Mouse (Mus musculus) kidney, adult 11 months (tissue): ENCODE results near the gene Cirbp.
A peak's percentile ranks its signal among the peaks of the same experiment; 100 is the strongest.
"Not testable (repeated sequence)": the region's sequence is repeated elsewhere in the genome, so short reads cannot be mapped to it uniquely, and the experiment has no call there.

Source experiments
- DNase-seq: peaks from one replicate; pipeline ENCODE4 v3.0.0; 2022

The Cirbp gene

DNA sequence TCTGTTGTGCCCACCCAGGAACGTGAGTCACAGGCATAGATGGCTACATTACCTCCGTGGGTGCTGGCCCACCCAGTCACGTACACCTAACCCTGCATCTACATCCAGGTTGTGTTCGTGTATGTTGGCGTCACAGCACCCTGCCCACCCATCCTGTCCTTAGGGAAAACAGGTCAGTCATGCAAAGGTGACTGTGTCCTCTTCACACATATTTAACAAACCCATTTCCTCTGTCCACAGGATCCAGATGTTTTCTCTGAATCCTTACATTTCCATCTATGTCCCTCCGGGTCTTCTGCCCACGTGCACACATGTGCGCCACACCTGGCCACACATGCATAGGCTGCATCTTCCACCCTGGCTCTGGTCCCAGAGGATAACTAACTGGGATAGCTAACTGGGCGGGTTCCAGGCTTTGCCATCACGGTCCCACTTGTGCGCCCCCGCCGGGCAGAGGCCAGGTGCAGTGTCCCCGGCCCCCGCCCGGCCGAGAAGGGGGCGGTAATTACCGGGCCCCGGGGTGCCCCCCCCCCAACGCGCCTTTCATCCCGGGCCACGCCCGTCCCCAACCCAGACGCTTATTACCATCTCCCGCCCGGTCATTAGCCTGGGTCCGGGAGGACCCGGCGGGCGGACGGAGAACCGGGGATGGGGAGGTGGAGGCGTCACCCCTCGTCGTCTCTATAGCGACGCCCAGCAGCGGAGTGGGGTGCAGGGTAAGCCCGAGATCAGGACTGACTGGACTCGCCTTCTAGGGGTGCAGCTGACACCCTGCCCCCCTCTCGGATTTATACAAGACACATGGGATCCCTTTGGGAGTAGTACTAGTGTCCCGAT, 1.4 kb upstream of the Cirbp start:
- peak; percentile 55 for DNase-seq

DNA sequence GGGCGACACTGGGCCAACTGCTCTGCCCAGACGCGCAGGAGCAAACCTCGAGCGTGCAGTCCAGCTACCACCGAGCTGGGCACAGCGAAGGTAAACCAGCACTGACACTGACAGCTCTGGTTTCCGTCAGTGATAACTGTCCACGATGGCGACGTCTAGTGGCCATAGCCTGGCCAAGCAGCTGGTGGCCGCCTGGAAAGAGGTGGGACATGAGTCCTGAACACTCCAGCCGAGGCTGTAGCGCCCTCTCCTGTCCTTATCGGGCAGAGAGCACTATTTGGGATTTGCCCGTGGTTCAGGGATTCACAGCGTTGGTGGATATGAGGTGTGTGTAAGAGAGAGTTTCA, 814 bp upstream of the Cirbp start:
- peak; percentile 97 for DNase-seq

DNA sequence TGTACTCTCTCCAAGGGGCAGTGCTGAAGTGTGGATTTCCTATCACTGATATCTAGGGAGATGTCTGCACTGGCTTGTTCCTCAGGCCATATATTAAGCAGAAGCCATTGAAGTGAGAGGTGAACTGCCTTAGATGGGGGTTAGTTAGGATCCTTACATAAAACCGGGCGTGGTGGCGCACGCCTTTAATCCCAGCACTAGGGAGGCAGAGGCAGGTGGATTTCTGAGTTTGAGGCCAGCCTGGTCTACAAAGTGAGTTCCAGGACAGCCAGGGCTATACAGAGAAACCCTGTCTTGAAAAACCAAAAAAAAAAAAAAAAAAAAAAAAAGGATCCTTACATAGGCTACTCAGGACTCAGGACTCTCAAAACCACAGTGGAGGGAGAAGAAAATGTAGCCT, 351 bp downstream of the Cirbp start:
- DNase-seq: not testable (repeated sequence)

DNA sequence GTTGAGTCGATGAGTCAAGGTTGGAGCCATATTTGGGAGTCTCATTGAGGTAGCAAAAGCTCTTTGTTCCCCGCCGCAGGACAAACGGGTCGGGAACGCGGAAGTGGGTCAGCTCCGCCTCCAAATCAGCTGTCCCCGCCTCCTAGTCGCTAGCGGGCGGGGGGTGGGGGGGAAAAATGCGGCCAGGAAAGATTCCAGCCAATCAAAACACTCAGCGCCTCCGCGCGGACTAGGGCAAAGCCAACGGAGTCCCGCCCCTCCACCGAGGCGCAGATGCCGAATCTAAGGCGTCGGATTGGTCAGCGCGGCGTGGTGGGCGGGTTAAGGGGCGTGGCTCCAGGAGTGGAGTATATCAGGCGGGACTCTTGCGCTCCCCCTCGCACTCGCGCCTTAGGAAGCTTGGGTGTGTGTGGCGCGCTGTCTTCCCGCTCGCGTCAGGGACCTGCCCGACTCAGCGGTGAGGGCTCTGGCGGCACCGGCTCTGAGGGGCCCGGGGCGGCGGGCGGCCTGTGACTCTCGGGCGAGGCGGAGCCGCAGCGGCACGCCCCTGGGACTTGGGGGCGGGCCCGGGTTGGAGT, 1.8 kb downstream of the Cirbp start:
- peak; percentile 97 for DNase-seq

DNA sequence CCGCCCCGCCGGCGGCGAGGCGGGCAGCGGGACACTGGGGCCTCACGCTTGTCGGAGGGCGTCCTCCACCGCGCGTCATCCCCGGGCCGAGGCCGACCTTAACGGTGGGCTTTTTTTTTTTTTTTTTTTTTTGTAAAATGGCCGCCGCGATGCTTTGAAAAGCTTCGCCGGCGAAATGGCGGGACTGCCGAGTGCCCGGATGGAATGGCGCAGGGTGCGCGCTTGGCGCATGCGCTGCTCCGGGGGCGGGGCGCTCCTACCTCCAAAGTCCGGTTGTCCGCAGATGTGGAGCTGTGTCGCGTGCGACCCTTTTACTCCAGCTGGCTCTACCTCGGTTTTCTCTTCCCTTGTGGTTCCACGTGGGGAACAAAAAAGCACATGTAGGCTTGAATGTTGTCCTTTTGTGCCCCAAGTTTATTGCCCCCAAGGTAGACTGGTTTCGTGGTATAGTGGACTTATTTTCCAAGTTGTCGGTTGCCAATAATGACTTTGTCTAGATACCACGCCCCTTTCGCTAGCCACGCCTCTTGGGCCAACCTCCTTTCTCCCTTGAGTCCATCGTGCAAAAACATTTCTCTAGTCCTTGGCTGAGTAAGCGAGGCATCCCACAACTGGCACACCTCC, 2.4 kb downstream of the Cirbp start:
- DNase-seq: peak; percentile 93

DNA sequence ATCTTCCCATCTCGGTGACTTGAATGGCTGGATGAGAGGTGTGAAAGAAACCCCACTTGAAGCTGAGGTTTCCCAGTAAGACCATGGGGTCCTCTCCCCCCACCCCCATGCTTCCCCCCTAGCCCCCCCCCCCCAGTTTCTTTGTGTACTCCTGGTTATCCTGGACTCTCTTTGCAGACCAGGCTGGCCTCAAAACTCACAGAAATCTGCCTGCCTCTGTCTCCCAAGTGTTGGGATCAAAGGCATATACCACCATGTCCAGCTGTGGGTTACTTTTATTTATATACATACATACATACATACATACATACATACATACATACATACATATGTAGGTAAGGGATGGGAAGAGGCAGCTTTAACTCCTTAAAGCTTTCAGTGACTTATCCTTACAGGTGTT, 3.3 kb downstream of the Cirbp start:
- DNase-seq: no peak

DNA sequence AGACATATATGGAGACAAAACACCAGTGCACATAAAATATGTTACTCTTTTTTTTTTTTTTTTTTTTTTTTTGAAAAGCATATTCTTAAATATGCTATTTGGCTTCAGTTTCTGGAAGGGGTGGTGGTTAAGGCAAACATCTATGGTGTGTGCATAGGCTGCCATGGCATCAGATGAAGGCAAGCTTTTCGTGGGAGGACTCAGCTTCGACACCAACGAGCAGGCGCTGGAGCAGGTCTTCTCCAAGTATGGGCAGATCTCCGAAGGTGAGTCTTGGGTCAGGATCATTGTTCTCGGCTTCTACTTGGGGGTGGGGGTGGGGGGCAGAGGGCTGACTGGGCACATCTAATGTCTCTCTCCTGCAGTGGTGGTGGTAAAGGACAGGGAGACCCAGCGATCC, 3.9 kb downstream of the Cirbp start:
- DNase-seq: no peak

DNA sequence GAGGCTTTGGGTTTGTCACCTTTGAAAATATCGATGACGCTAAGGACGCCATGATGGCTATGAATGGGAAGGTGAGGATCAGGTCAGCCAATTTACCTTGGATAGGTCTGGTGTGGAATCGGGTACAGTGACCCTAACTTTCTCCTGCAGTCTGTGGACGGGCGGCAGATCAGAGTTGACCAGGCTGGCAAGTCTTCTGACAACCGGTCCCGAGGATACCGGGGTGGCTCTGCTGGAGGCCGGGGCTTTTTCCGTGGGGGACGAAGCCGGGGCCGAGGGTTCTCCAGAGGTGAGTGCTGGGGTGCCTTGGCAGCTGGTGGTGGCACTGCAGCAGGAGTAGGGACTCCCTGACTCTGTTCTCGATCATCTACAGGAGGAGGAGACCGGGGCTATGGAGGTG, 4.3 kb downstream of the Cirbp start:
- DNase-seq: no peak

DNA sequence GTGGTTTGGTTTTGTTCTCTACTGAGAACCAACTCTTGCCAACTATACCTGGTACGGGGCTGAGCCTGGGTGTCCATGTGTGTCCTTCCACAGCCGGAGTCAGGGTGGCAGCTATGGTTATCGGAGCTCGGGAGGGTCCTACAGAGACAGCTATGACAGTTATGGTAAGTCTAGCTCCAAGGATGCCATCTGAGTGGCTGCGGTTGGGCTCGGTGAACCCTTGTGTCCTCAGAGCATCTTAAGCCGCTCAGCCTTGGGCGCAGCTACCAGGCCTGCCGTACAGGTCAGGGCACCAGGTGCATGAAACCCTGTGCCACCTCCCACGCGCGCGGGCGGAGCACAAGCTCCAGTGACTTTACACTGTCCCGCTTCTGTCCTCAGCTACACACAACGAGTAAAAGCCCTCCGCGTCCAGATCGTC, 4.8 kb downstream of the Cirbp start:
- DNase-seq: peak; percentile 31

DNA sequence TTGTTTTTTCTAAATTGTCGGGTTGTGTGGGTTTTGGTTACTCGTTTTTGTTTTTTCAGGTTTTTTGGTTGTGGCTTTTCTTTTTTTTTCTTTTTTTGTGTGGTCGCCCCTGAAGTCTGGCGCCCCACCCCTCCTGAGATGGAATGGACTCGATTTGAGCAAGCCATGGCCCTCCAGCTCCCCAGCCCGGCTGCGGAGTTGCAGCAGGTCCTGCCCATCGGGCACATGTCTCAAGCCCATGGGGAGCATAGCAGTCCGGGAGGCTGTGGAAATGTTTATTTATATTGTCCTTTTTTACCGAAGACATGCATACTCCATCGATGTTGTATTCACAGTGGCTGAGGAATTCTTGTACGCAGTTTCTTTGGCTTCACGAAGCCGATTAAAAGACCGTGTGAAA, 5.5 kb downstream of the Cirbp start:
- DNase-seq: no peak

DNA sequence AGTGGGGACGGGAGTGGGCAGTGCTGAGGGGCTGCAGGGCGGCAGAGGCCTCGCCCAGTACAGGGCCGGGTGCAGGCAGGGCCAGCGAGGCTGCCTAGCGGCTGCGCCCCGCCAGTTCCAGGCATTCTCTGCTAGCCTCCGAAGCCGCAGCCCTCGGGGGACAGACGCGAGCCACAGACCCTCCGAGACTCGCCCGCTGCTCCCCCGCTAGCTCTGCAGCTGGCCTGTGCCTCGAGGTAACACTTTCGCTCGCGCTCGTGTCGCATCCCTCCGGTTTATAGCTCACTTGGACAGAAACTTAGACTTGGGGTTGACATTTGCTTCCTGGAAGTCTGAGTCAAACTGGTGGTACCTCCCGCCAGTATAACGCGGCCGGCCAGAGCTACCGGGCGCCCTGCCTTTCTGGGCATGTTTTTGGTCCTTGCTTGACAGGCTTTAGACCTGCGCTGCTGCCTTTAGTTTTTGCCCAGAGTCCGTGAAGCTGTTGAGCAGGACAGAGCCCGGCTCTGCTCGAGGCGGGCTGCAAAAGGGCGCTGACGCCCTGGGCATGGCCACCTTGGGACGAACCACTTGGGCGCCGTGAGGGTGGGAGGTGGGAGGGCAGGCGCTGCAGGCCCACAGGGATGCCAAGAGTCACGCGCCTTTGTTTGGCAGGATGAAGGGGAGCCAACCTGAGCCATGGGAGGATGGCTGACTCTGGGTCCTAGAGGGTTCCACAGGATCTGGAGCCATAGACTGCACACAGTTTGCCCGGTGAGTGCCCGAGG, 6.2 kb downstream of the Cirbp start:
- DNase-seq: peak; percentile 33

DNA sequence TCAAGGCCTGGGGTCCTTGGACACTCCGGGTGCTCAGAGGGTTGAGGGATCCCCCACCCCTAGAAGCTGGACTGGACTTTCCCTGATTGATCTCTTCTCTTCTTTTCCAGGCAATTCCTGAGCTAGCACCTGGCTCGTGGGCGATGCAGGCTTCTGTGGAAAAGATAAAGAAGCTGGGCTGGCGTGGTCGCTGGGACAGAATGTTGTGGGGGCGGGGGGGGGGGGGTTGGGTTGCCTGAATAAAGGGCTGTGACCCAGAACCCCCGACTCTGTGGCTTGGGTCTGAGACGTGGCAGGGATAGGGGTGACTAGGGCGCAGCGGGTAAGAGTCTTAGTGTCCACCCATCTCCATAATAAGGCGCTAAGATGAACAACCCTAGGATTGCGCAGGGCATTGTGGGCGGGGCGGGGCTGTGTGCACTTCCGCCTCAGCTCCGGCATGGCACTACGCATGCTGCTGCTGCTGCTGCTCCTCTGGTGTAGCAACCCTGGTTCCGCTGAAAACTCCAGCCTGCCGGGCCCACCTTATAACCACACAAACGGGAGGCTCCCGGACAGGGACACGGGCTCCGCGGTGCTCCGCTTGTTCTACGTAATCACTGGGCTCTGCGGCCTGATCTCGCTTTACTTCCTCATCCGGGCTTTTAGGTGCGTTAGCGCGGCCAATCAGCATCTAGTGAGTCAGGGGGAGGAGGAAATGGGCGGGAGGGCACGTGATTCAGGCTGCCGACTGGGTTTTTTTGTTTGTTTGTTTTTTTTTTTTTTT, 6.9 kb downstream of the Cirbp start, which contains the start of gene 1600002K03Rik:
TSS of gene 1600002K03Rik (plus strand) at position 418 of the 766 bp plus-strand sequence.
- peak; percentile 91 for DNase-seq

DNA sequence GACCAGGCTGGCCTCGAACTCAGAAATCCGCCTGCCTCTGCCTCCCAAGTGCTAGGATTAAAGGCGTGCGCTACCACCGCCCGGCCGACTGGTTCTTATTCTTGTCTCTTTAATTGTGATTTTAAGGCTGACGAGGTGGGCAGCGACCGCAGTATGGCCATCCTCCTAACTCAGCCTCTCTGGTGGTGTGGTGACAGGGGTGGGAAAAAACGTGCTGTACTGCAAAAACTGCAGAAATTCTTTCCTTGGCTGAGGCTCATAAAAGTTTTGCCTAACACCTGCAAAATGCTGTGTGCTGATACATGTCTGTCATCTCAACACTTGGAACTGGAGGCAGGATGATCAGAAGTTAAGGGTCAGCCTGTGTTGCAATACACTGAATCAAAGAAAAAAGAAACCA, 7.6 kb downstream of the Cirbp start:
- no peak for DNase-seq

DNA sequence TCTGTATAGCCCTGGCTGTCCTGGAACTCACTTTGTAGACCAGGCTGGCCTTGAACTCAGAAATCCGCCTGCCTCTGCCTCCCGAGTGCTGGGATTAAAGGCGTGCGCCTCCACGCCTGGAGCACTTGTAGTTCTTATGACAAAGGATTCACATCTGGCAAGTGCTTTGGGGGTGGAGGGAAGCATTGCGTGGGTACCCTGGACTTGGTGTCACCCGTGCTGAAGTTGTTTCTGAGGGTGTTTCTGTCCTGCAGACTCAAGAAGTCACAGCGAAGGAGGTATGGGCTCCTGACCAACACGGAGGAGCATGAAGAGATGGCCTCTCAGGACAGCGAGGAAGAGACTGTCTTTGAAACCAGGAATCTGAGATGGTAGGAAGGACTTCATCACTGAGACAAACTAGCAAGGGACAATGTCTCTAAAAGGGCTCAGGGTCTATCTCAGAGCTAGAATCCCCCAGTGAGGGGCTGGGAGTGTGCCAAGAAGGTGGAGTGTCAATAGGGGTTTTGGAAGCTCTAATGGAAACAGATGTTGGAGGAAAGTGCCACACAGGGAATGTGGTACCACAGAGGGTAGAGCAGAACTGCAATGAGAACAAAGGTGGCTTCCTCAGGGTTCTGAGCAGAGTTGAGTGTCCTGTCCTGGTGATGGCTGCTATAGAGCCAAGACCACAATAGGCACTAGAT, 8.3 kb downstream of the Cirbp start:
- no peak for DNase-seq

DNA sequence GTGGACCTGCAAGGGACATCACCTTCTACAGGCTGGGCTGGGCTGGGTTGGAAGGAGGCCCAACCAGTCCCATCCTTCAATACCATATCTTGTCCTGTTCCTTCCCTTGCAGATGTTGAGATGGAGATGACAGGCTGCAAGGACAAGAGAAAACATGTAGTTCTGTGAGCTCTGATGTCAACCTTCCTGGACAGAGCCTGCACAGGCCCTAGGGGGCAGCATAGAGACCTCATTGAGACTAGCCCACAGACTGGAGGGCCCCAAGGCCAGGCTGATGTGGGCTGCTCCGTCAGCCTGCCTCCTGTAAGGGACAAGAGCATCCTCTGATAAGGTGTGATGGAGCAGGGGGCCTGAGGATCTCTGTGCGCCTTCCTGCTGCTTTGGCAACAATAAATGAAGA, 8.9 kb downstream of the Cirbp start:
- peak; percentile 31 for DNase-seq

DNA sequence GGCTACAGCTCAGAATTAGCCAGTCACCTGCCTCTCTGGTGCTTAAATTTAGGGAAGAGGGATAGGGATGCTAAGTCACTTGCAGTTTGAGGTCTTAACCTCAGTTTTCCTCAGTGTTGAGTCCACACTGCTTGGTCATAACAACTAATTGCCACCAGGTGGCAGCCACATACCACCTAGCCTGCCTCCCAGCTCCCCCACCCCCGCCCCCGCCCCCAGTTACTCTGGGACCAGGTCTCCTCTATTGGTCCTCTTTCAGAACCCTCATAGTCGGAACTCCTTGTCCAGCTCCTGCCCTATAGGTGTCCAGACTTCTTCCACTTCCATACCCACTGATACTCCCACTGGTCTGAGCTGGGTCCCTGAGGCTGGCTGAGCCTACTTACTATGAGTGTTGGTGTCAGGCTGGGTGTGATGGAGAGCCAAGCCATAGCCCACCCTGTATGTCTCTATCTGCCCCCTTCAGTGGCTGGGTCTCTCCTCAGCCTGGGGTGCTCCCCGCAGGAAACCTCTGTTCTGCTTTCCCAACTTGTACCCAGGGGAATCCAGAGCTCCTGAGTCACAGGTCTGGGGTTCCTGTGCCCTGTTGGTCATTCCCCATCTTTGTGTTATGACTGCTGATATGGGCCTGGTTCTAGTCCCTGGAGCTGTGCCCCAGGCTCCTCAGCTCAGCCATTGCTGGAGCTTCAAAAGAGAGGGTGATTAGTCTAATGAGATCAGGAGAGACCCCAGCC, 9.9 kb downstream of the Cirbp start:
- DNase-seq: no peak

DNA sequence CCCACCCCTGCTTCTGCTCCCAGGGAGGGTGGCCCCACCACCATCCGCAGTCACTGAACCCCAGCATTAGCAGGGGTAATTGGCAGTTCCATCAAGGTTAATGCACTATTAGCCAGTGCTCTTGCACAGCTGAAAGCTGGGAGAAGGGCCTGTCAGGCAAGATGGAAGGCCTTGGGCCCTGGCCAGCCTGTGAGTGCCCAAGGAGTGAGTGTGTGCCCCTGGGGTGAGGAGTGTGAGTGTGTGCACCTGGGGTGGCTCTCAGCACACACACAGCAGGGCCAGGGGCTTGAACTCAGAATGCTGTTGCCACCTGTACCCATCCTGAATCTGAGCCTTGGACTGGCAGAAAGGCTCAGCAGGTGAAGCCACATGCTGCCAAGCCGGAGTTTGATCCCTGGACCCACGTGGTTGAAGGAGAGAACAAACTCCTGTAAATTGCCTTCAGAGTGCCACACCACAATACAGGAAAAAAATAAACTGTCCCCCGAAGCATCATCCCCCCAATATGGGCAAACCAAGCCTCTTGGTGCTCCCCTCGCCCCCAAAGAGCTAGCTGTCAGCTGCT, 10.6 kb downstream of the Cirbp start:
- no peak for DNase-seq

DNA sequence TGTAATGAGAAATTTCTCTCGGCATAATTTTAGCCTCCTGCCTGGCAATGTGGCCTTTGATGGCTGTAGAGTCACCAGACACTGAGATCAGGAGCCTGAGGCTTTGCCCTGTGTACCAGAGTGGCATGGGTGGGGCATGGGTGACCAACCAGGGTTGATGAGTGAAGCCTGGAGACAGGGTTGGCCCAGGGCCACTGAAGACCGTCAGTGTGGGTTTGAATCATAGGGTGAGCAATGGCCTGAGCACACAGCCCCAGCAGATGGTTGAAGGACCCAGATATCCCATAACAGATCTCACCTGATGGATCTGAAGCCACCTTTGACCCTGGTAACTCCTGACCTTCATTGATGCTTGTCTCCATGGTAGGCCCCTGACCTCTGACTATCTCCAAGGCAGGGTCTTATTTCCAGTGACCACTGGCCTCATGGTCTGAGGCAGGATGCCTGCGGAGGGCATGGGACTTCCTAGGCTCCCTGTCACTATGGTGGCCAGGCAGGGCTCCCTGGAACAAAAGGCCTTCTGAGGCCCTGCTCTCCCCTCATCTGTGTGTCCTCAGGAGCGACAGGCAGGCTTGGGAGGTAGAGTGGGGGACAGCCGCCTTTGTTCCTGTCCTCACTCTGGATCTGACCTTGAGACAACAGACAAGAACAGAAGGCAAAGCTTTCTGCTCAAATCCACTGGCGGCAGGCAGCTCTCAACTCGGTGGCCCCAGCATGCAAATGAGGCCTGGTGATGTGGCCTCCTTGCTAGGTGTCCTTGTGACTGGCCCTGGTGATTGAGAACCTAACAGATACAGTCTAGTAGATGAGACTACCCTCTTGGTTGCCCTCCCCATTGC, 11.9 kb downstream of the Cirbp start:
- DNase-seq: no peak

DNA sequence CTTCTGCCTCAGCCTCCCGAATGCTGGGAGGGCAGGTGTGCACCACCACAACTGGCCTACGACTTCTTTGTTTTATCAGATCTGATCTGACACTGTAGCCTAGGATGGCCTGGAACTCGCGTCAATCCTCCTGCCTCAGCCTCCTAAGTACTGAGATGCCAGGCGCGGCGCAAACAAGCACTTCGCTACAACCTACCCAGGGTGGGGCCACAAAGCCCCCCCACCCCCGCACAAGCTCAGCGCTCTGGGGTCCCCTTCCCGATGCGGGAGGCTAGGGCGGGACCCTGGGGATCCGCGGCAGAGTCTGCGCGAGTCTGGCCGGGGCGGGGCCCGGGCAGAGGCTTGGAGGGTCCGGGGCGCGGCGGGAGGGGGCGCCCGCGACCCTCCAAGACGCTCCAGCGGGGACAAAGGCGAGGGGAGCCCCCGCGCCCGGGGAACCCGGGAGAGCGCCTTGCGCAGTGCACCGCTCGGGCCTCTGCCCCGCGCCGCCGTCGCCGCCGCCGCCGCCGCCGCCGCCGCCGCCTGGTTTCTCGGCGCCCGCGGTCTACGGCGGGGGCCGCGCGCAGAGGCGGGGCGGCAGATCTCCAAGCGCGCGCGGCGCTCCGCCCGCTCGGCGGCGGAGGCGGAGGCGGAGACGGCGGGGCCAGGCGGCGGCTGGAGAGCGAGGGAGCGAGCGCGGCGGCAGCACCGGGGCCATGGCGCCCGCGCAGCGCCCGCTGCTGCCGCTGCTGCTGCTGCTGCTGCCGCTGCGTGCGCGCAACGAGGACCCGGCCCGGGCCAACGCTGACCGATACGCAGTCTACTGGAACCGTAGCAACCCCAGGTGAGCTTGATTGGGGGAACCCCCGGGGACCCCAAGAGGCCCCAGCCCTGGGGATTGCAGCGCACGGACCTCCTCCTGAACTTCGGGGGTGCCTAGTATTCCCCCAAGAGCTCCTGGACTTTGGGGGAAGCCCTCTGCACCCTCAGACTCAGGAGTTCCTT, 13.6 kb downstream of the Cirbp start, which contains the start of gene Efna2:
TSS of gene Efna2 (plus strand) at position 415 of the 984 bp plus-strand sequence.
- no peak for DNase-seq
